Mouse (Mus musculus) cerebellum, adult 2 months (tissue): ENCODE measurements around the gene Gm10985. TPM values are rescaled to one million over a fixed set of nuclear protein-coding genes. Genes with fewer than 3 reads are reported as not detected.

Experiments used
- DNase-seq, 2 experiments: peaks; one replicate each; pipeline ENCODE4 v3.0.0; 2021
- H3K27ac ChIP-seq: fragments of 200-500 bp; 2 replicates; pipeline ENCODE4 v1.5.1; 2012; ENCODE audit warnings: low read length, control low read depth, inconsistent platforms; ENCODE audit not compliant: insufficient read depth
- H3K27me3 ChIP-seq: fragments of 200-500 bp; 2 replicates; pipeline ENCODE4 v1.6.1; 2012; ENCODE audit warnings: inconsistent platforms, mild to moderate bottlenecking, low read length, moderate library complexity; ENCODE audit not compliant: control insufficient read depth, insufficient read depth
- H3K4me1 ChIP-seq: fragments of 200-500 bp; 2 replicates; pipeline ENCODE4 v1.6.1; 2011; ENCODE audit warnings: low read length; ENCODE audit not compliant: control insufficient read depth, insufficient read depth
- H3K4me3 ChIP-seq: fragments of 200-500 bp; replicated peaks from 2 replicates; pipeline ENCODE3; 2011; ENCODE audit warnings: mild to moderate bottlenecking, low read depth, low read length, control low read depth; ENCODE audit not compliant: insufficient read depth
- CTCF ChIP-seq: fragments of 200-500 bp; IDR thresholded peaks from 2 replicates; pipeline ENCODE4 v1.5.1; 2011; ENCODE audit warnings: low read depth, mild to moderate bottlenecking, control low read depth, low read length, moderate library complexity, borderline replicate concordance; ENCODE audit not compliant: insufficient read depth
- POLR2A ChIP-seq: fragments of 200-500 bp; IDR thresholded peaks from 2 replicates; pipeline ENCODE4 v1.6.1; 2011; ENCODE audit warnings: low read length, control low read depth, borderline replicate concordance; ENCODE audit not compliant: insufficient read depth
- WGBS: fragments of 180-500 bp; shearing (Covaris S2); methylation state at CpG from one replicate; pipeline ENCODE4 v1.1.7; 2018; 5-methylcytosine and 5-hydroxymethylcytosine counted together
- polyA plus RNA-seq: library from polyadenylated mRNA; depleted of rRNA; stranded (reverse); fragments of >200 nt; gene quantifications from 2 replicates; pipeline ENCODE4 v1.2.3, GENCODE M21; 2012; rRNA removed

Gene Gm10985
- polyA plus RNA-seq, 1 experiment, result not detected

DNA sequence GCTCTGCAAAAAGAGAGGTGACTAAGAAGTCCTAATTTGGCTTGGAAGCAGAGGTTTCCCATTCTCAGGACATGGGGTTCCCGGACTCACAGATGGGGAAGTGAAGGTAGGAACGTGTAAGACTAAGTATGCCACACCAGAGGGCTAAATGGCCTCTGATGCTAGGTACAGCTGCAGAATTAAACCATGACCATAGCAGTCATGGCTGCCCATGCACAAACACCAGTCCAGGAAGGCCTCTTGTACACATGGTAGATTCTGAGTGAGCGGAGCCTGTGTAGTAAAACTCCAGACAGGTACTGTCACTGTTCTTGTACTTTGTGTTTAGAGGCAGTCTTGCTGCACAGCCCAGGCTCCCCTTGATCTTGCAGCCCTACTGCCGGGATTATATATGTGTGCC, 9.4 kb downstream of the Gm10985 start:
- Histone ChIP-seq H3K27ac (no peak overlapping the region), H3K4me3 (no peak overlapping the region), H3K4me1 (no peaks in the 10 kb centered on the region), H3K27me3 (no peaks in the 10 kb centered on the region)
- DNase-seq, result no peak
- no peak for TF ChIP-seq POLR2A
- TF ChIP-seq CTCF, result no peak
- 81% methylated on average over 4 of the region's 4 CpGs for WGBS

DNA sequence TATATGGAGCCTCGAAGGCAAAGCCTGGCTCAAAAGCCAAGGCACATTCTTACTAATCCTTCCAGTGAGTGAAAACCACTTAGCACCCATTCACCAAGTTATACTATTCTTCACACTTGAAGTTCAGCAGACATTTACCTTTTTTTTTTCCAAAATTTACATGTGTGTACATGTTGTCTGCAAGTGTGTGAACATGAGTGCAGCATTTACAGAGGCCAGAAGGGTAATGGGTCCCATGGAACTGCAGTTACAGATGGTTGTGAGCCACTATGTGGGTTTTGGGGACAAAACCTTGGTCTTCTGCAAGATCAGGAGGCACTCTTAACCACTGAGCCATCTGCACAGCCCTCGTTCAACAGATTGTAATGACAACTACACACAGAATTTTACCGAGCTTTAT, 9.9 kb downstream of the Gm10985 start:
- no peak overlapping the region for H3K4me3 ChIP-seq
- H3K27me3 ChIP-seq, result no peaks in the 10 kb centered on the region
- H3K27ac ChIP-seq, result no peak overlapping the region
- DNase-seq, result no peak
- no peaks in the 10 kb centered on the region for H3K4me1 ChIP-seq
- TF ChIP-seq POLR2A, result no peak
- TF ChIP-seq CTCF, result no peak
- WGBS, result 88% methylated on average over 3 of the region's 3 CpGs

DNA sequence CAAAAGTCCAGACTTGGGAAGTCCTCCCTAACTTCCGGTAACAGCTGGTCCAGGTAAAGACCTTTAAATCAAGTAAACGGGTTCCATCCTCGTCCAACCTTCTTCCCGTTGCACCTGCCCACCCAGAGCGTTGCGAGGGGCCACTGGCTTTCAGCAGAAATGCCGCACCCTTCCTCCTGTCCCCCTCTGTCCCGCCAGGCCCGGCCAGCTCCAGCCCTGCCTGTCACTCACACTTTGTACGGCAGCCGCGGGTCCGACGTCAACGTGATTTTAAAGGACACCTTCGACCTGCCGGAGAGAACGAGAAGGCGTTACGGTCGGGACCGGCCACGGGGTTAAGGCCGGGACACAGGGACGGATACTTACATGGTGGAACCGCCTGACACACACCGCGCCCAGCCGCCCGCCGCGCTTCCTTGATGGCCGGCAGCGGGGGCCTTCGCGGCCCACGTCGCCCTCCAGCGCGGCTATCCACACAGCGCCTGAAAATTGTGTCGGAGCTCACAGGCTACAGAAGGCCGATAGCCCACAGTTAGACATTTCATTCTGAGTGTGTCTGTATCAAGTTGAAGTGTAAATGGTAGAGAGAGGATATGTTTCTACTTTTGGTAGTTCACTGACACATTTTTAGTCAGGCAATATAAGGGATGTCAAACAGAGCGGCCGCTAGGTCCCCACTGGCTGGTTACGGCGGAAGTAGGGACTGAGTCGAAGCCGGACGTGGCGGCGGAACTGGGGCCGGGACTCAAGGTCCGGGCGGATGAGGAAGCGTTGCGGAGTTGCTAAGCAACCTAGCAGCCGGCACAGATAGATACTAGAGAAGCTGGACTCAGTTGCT, 18.7 kb downstream of the Gm10985 start, which contains the start of gene Ufm1:
TSS of gene Ufm1 (minus strand) at position 448 of the 838 bp plus-strand sequence.
- DNase-seq, result peak; percentile 91 to 95
- H3K27me3 ChIP-seq, result no peaks in the 10 kb centered on the region
- H3K4me1 ChIP-seq, result peaks cover 5% of the 10 kb centered on the region
- peak within 1 kb of the TSS; percentile 41; the same call in 1 of the 2 replicates for H3K27ac ChIP-seq
- under 1% methylated on average over 58 of the region's 58 CpGs for WGBS
- TF ChIP-seq CTCF (no peak), POLR2A (peak; percentile 26; the same call in 1 of the 2 replicates)
- peak within 1 kb of the TSS; percentile 95 for H3K4me3 ChIP-seq

DNA sequence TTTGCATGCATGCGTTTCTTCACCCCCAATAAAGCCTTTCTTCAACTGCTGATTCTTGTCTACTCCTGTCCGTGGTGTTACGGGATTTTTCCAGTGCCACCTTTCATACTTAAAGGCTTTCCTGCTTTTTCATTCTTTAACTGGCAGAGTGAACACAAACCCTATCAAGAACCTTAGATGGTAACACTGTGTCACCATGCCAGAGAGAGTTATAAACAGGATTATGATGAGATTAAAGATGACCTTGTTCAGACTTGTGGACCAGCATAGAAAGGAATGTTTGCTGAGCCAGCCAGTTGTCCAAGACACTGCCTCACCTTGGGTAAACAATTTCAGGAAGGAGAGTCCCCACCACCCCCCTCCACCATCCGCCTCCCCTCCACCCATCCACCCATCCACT, 23.3 kb downstream of the Gm10985 start:
- TF ChIP-seq POLR2A (no peak), CTCF (no peak)

DNA sequence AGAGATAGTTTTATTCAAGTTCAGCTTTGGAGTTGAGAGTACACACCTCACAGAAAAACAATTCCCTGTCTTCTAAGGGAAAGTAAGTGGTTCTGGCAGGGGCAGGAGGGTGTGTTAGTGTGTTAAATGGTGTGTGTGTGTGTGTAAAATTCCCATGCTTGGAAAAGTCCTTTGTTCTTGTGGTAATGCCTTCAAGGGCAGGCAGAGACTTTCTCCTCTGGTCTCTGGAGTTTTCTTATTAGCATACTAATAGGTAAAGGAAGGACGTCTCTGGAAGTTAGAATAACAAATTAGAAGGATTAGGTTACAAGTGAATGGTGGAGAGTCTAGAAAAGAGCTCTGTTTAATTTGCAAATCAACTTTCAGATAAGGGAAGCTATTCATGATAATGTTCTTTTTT, 24.4 kb downstream of the Gm10985 start:
- no peak overlapping the region for H3K4me3 ChIP-seq
- DNase-seq, result no peak
- WGBS, result 3% methylated on average over 1 of the region's 1 CpGs

More for the DNA sequence above, 23.3 kb downstream of the Gm10985 start:
- Histone ChIP-seq H3K27me3 (no peaks in the 10 kb centered on the region), H3K4me1 (peaks cover 3% of the 10 kb centered on the region; the same call in 1 of the 2 replicates), H3K27ac (no peak overlapping the region), H3K4me3 (no peak overlapping the region)
- DNase-seq, result no peak
- 92% methylated on average over 4 of the region's 4 CpGs for WGBS

DNA sequence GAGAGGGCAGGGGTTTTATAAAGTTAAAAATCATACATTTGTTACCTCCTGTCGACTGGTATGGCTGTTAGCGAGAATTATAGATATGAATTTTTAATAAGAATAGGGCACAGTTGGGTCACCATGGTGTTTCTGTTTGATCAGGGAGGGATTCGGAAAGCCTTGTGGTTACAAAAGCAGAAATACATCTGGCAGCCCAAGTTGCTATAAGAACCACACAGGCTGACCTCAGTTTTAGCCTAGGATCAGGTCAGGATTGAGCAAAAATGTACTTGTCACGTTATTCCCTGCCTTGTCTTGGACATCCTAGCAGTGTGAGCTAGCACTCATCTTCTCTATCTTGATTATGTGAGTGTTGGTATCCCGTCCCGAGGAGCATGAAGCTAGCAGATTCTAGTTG, 25.6 kb downstream of the Gm10985 start:
- DNase-seq, result no peak
- Histone ChIP-seq H3K4me1 (no peaks in the 10 kb centered on the region), H3K27ac (no peak overlapping the region), H3K27me3 (no peaks in the 10 kb centered on the region), H3K4me3 (no peak overlapping the region)
- TF ChIP-seq CTCF, result no peak
- TF ChIP-seq POLR2A, result no peak
- WGBS, result 83% methylated on average over 6 of the region's 6 CpGs

More for the DNA sequence above, 24.4 kb downstream of the Gm10985 start:
- no peak for TF ChIP-seq CTCF
- TF ChIP-seq POLR2A, result no peak
- H3K4me1 ChIP-seq, result peaks cover 3% of the 10 kb centered on the region; the same call in 1 of the 2 replicates
- no peaks in the 10 kb centered on the region for H3K27me3 ChIP-seq
- no peak overlapping the region for H3K27ac ChIP-seq

DNA sequence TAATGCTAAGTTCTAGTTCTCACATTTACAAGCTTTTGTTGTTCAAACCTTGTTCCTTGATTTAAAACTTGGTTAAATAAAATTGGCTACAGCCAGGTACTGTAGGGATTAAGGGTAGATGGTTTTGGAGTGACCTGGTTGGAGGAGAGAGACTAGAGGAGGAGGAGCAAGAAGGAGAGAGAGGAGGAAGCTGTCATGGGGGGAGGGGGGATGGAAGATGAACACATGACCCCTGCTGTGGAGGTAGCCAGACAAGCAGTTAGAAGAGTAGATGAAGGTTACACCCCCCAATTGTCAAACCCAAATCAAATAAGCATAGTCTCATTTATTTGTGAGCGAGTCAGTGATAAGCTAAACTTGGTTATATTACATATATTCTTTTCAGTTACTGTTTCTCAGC, 26.7 kb downstream of the Gm10985 start:
- TF ChIP-seq POLR2A, result no peak
- TF ChIP-seq CTCF, result no peak
- Histone ChIP-seq H3K4me1 (no peaks in the 10 kb centered on the region), H3K27me3 (no peaks in the 10 kb centered on the region), H3K4me3 (no peak overlapping the region), H3K27ac (no peak overlapping the region)
- 80% methylated on average over 1 of the region's 1 CpGs for WGBS
- DNase-seq, result no peak

DNA sequence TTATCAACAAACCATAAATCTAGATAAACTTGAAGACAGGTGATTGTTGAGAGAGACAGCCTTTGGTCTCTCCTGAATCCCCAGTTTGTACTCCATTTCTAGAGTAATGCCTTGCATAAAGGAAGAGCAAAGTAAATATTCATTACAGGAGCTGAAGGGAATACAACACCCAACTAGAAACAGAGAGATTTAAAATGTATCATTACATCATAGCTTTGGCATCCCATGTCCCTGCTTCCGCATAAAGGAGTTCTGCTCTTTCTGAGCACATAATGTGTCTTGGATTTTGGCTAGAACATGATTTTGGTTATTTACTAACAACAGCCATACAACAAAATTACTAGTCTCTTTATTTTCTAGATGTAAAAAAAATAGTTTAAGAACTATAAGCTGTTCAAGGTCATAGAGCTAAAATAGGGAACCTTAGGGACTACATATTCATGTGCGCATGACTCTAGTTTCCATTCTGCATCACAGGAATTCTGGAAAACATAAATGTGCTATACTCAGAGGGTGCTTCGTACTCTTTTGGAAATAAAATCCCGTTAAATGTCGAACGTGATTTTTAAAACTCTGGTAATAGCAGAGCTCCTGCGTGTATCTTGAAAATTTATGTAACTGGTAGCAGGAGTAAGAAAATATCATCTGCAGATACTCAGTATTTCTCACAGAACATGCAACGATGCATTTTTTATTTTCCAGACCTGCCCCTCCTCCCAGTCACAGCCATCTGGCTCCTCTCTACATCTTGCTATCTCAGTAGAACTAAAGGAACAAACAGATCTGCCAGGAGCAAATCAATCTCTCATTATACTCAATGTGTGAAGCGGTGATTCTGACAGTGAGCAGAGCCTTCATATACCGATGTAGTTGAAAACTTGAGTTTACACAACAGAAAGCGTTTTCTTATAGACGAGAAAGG, 46.0 kb downstream of the Gm10985 start:
- DNase-seq, result no peak
- Histone ChIP-seq H3K4me3 (no peak overlapping the region), H3K4me1 (no peaks in the 10 kb centered on the region), H3K27ac (no peak overlapping the region), H3K27me3 (no peaks in the 10 kb centered on the region)
- no peak for TF ChIP-seq CTCF
- TF ChIP-seq POLR2A, result no peak
- WGBS, result 82% methylated on average over 12 of the region's 12 CpGs

Other genes starting within 250 kb of the Gm10985 start
- 1.00 and 1.3 TPM in 2 replicates for gene Frem2, start 187.7 kb upstream of the Gm10985 start, polyA plus RNA-seq
- gene Ufm1, start 18.7 kb downstream of the Gm10985 start, polyA plus RNA-seq, result 44.4 and 50.2 TPM in 2 replicates